Mouse (Mus musculus): ENCODE data around the gene Sell.
A peak's percentile ranks its signal among the peaks of the same experiment; 100 is the strongest.

Sell gene

DNA sequence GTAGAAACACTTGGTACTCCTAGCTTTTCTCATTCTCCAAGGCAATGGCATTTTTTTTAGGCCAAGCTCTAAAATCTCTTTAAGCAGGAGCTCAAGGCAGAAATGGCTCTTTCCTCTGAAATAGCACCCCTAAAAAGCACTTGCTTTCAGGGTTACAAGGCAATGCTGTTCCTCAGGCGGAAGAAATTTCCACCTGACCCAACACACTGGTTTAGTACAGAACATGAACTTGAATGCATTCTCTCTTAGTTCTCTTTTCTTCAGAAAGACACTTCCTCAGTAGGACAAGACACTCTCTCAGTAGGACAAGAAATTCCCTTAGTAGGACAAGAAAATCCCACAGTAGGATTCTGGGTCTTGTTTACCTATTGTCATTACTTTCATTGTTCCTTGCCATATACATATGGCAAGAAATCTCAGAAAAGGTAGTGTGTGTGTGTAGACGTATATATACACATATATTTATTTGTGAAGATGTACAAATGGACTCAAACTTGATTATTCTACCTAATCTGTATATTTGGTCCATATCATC is 12.9 kb downstream of the Sell start:
- DNase-seq (ENCODE audit: low spot score in 2 of 2): no peak

DNA sequence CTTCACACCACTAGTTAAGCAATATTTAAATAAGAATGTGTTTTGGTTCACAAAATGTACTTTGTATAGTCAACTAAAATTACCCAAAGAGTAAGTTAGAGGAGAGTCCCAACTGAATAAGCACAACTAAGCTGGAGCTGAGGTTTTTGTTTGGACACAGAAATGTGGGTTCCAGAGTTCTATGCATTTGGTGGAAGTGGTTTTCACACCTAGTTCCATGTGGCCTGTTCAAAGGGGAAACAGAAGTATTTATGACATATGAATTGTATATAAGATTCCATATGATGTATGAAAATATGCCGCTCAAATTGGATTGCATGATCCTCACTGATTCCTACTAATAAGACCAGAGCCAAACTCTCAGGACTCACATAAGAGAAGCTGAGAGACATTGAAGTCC is 13.6 kb downstream of the Sell start:
- DNase-seq (ENCODE audit: low spot score in 2 of 2): no peak

- DNase-seq (ENCODE audit: low spot score in 2 of 2): no peak
These were observed 14.7 kb downstream of the Sell start for GRCm38 (mm10) chr1:164076441-164076840.

DNA sequence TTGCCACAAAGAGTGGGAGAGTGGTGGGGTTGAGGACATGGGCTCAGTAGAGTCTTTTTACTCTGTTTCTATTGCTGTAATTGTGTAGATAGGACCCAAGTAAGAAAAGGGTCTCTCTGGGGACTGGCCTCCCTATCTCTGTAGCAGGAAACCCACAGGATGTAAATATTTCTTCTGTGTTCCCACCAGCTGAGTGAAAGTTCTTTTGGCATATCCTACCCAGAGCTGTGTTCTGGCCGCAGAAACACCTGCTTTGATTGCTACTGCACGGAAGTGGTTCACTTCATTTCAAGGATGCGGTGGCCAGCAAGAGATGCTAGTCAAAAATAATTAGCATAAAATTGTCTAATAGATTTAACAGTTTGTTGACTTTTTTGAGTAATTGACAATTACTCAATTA is 15.2 kb downstream of the Sell start:
- peak in 1 of 2 experiments; percentile 34 for DNase-seq (ENCODE audit: low spot score in 2 of 2)

GRCm38 (mm10) chr1:164078323-164078741 is 16.6 kb downstream of the Sell start:
- no peak for DNase-seq (ENCODE audit: low spot score in 2 of 2)

- no peak for DNase-seq (ENCODE audit: low spot score in 2 of 2)
These were observed 17.3 kb downstream of the Sell start for GRCm38 (mm10) chr1:164079091-164079490.

DNA sequence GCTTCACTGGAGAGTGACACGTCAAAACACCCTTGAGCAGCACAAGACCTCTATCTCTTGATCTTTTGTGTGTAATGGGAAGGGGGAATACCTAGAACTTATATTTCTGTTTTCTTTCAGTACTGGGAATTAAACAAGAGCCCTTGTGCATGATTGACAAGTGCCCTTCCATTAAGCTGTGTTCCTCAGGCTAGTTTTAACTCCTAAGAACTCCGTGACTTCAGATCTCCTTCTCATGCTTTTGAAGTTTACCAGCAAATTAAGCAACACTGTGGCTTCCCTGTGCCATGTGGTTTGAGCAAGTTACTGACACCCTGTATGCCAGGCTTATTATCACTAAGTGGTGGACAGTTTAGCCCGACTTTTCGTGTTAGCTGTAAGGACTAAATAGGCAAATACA is 21.3 kb downstream of the Sell start:
- no peak for DNase-seq (ENCODE audit: low spot score in 2 of 2)

DNA sequence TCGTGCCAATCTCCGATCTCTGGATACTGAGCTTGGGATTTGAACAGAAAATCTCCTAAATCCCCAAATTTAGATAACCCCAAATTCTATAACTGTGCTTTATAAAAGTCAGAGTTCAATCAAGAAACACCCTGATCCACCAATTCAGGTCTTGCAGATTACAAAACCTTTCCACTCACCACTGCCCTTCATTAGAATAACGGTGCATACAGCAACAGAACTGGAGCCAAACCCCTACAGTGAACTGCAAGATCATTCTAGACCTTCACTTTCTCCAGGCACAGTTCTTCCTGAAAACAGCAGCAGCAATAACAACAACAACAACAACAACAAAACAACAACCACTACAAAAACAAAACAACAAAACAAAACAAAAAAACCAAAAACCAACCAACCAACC is 25.0 kb downstream of the Sell start:
- DNase-seq (ENCODE audit: low spot score in 2 of 2): no peak

GRCm38 (mm10) chr1:164087872-164088271 is 26.1 kb downstream of the Sell start:
- no peak for DNase-seq (ENCODE audit: low spot score in 2 of 2)

DNA sequence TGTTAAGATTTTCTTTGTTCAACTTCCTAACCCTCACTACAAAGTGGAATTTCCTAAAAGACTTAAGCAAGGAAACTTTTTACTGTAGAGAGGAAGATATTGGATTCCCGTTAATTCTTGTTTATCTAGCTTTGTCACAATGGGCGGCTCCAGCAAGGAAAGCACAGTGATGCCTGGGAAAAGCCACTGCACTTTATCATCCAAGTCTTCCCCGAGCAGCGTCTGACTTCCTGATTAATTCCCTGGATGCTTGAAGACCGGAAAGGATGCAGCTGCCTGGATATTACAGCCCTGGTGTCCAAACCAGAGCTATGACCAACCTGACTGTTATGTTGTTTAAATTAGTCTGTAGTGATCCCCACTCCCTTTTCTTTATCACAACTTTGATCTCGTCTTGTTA is 35.0 kb downstream of the Sell start:
- no peak for DNase-seq (ENCODE audit: low spot score in 2 of 2)

DNA sequence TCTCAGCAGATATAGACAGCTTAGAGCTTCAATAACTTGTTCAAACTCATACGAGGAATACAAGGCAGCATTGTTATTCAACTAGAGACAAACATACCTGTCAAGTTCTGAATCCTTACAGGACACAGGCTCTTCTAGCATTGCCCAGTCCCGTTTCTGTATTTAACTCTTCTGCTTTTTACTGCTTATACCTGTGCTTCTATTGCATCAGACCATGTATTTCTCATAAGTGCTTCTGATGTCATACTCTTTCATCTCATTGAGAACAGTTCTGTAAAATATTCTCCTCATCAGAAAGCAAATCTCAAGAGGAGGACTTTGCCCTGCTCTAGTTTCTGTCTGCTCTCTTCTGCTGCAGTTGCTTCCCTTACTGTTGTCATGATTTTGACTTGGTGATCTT is 36.1 kb downstream of the Sell start:
- DNase-seq (ENCODE audit: low spot score in 2 of 2): no peak

GRCm38 (mm10) chr1:164098372-164098771 is 36.6 kb downstream of the Sell start:
- no peak for DNase-seq (ENCODE audit: low spot score in 2 of 2)

GRCm38 (mm10) chr1:164109763-164110162 is 48.0 kb downstream of the Sell start:
- no peak for DNase-seq (ENCODE audit: low spot score in 2 of 2)

GRCm38 (mm10) chr1:164110591-164111329 is 49.0 kb downstream of the Sell start:
- DNase-seq (ENCODE audit: low spot score in 2 of 2): no peak

GRCm38 (mm10) chr1:164114280-164114679 is 52.5 kb downstream of the Sell start:
- no peak for DNase-seq (ENCODE audit: low spot score in 2 of 2)

DNA sequence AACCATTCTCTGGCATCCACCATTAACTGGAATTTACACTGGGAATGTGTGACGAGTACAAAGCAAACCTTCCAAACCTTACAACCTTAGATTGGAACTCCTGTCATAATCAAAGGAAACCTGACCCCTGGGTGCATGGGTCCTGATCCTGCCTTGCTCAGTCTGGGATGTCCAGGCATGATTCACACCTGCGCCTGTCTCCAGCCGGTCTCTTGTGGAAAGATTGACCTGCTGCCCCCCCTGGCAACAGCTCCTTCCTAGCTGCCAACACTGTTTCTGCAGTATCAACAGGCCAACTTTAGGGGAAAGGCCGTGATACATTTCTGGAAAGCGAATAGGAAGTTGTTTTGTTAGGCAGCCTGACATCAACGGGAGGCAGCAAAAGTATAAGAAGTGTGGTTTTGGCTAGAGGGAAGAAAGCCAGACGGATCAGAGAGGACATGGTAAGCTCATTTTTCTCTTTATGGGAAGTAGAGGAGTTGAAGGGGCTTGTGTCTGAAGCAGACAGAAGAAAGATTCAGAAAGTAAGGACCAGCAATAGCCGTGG is 53.2 kb downstream of the Sell start, which contains the start of gene Selp:
TSS of gene Selp (plus strand) at position 318 of the 547 bp plus-strand sequence.
- DNase-seq (ENCODE audit: low spot score in 2 of 2): no peak

DNA sequence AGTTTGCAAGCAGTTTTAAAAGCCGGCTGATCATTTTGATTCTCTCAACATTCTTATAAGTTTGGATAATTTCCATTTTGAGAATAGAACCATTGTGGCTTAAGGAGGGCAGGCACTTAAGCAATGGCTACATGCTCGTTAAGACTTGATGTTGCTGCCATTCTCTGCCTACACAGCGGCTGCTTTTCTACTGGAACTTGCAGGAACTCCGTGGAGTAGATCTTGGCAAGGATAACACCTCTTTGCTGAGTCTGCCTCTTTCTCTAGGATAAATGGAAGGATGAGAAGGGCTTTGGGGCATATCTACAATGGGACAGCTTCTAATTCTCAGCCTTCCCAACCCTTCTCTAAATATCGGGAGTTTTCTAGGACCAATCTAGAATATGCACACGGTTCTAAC is 53.9 kb downstream of the Sell start:
- no peak for DNase-seq (ENCODE audit: low spot score in 2 of 2)

- no peak for DNase-seq (ENCODE audit: low spot score in 2 of 2)
These were observed 56.1 kb downstream of the Sell start for GRCm38 (mm10) chr1:164117869-164118268.

DNA sequence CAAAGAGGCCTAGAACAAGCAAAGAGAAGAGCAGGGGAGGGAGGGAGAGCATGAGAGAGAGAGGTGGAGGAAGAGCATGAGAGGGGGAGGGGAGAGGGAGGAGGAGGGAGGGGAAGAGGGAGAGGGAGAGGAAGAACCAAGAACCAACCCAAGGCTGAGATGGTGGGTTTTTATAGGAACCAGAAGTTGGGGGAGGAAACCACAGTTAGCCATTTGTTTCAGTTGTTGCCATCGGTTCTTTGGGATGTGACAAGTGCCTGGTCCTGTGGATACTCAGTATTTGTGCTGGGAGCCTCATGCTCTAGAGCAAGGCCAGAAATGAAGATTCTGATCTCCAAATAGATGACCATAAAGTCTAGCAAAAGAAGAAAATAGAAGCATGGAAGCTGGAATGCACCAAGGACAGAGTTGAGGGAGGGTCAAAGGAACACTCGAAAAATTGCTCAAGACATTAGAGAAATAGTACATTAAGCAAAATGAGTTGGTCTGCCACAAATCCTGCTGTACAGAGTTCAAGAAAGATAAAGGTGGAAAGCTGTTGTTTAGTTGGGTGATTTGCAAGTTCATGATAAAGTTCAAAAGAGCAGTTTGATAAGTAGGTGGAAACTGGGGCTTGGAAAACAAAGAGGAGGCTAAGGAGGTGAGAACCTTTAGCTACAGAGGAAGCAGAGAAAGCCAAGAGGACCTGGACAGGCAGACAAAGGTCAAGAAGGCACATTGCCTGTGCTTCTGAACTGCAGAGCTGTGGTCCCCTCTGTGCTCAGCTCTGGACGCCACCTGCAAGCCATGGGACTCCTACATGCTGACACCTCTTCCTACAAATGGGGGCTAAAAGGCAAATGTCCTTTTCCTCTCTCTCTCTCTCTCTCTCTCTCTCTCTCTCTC is 58.4 kb downstream of the Sell start:
- no peak for DNase-seq (ENCODE audit: low spot score in 2 of 2)

GRCm38 (mm10) chr1:164120777-164121158 is 59.0 kb downstream of the Sell start:
- no peak for DNase-seq (ENCODE audit: low spot score in 2 of 2)

GRCm38 (mm10) chr1:164123836-164124235 is 62.1 kb downstream of the Sell start:
- no peak for DNase-seq (ENCODE audit: low spot score in 2 of 2)

- DNase-seq (ENCODE audit: low spot score in 2 of 2): no peak
These were observed 68.2 kb downstream of the Sell start for GRCm38 (mm10) chr1:164130013-164130412.
